Mouse (Mus musculus) CD4-positive, CD25-positive, alpha-beta regulatory T cell, adult 2 months (primary cell): ENCODE measurements around the gene Fxyd3.

Experiments
- DNase-seq: peaks from one replicate; pipeline ENCODE4 v3.0.0-alpha.2; 2012; ENCODE audit warnings: low read depth, low spot score

Fxyd3 gene

DNA sequence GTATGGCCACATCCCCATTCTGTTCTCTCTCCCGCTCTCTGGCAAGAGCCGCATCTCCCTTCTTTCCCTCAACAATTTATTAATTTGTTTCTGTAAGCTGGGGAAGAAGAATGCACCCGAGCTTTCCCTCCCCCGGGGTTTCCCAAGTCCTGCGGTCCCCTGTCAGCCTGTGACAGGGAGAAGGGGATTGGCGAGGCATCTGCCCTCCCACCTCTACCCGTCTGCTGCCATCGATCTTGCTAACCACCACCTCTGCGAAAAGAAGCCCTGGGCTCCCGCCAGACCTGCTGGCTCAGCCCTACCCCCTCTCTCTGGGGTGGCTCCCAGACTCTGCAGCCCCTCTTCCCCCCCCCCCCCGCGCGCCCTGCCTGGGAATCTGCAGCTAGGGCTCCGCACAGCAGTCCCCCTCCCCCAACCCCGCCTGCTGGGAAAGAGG, 26.6 kb downstream of the Fxyd3 start:
- DNase-seq = peak; percentile 41

DNA sequence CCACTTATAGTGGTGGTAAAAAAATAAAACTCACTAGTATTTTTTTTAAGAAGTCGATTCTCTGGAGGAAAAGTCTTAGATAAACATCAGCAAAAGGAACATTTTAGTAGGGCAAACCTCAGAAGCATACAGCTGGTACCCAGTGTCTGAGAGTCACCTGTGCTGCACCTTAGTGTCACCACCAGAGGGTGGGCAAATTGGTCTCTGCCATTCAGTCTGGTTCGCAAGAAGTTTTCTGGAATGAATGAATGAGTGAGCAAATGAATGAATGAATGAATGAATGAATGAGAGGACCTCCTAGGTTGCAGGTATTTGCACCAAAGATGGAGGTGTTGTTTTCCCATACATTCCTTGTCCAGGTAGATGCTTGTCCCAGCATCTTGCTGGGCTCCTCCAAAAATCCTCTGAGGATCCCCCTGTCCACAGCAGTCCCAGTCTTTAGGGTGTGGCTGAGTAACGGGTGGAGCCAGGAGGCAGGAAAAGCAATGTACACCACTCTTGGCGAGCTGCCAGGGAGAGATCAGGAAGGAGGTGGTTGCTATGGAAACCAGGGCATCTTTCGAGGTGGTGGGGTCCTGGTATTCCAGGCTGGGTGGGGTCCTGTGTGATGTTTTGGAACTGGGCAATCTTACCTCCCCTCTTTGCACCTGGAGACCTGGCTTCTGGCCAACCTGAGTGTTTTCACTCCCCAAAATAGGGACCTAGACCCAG, 27.2 kb downstream of the Fxyd3 start:
- DNase-seq = peak; percentile 58

DNA sequence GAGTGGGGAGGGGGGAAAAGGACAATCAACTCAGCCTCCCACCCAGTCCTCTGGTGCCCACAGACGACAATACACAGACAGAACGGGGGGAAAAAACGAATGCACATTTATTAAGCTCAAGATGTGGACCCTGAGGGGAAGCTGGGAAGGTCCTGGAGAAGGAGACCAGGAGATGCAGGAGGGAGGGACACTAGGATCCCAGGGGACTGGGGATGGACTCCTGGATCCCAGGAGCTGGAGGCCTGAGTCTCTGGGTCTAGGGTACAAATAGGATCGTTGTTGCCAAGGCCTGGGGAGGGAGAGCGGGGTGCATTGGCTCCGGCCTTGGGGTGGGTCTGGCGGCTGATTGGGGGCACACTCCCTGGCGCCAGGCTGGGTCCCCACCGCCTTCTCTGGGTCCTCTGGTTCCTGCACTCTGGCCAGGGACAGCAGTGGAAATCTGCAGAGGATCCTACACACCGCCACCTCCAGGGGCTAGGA, 34.0 kb downstream of the Fxyd3 start, which contains the start of gene Fxyd5:
Gene Fxyd5 (minus strand): TSS at position 51 of the 480 bp plus-strand sequence.
- DNase-seq = no peak

DNA sequence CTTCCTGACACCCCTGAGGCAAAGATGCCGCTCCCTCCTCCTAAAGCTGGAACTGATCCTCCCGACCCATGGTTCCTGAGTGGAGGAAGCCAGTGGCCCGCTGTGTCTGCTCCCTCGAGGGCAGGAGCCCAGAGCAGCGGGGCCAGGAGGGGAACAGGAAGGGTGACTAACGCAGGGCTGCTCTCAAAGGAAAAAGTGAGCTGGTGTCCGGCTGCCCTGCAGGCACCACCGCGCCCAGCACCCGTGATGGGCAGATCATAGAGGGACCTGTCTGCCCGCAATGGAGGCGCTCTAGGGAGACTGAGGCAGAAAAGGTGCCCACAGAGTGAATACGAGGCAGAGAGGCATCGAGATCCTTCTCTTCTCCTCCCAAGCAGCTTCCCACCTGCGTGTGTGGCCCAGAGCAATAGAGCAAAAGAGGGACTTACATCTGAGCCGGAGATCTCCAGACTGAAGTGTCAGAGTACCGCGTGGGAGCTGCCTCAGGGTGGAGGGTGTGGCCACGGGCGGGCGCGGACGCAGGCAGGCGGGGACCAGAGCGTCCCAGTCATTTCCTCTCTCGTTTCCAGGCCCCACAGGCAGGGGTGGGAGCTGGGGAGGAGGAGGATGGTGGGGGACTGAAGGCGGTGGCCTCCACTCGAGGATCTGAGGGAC, 34.7 kb downstream of the Fxyd3 start:
- peak; percentile 89 for DNase-seq

DNA sequence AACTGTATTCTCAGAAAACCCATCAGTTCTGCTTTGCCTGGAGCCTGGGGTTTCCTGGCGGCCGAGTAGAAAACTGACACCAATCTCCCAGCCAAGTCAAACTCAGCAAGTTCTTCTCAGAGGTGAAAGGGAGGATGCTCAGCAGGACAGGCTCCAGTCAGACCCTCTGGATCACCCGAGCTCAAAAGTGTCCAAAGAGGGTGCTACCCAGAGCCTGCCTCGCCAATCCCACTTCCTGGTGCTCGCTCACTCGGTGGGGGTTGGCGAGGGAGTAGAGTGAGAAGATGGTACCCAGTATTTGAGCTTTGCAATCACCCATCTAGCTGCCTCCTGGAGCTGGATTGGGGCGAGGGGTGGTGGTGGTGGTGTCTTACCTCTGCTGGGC, 35.5 kb downstream of the Fxyd3 start:
- DNase-seq = peak; percentile 53

DNA sequence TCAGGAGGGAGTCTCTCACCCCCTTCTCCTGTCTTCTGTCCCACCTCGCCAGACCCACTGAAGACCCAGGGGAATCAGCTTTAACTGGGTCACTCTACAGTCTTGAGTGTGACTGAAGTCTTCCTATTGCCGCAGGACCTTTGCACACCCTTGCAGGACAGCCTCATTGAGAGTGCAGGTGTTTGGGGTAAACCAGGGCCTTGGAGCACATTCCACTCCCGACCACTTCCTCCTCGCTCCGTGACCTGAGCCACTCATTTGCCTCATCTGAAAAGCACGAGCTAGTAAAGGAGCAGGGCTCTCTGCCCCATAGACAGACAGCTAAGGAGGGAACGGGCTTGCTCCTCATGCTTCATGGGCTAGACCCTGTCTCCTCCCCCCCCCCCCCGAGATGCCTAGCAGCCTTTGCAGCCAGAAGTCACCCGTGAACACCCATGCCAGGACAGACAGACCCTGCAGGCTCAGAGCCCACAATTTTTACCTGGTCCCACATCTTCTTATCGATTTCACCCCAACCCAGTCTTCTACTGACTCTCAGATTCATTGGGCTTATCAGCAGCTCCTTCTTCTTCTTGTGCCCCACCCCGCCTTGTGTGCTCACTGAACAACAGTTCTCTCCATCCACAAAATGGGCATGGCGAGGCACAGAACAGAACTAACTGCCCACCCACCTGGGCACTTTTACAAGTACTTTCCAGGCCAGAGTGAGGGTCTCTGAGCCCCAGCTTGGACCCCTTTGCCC, 36.1 kb downstream of the Fxyd3 start:
- DNase-seq = peak; percentile 41

DNA sequence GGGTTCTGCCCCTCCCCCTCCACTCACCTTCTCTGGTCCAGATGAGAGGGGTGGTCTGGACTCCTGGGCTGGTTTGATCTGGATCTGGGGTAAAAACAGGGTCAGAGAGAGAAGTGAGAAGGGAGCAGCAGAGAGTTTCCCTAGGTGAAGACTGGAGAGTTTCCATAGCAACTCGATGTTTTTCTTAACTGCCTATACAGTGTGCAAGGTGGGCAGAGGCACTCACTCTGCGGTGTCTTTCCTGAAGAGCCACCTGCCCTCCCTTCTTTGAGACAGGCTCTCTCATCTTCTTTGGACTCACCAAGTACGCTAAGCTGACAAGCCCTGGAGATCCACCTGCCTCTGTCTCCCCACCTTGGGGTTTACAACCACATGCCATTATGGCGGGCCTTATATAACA, 37.5 kb downstream of the Fxyd3 start:
- DNase-seq = peak; percentile 34

DNA sequence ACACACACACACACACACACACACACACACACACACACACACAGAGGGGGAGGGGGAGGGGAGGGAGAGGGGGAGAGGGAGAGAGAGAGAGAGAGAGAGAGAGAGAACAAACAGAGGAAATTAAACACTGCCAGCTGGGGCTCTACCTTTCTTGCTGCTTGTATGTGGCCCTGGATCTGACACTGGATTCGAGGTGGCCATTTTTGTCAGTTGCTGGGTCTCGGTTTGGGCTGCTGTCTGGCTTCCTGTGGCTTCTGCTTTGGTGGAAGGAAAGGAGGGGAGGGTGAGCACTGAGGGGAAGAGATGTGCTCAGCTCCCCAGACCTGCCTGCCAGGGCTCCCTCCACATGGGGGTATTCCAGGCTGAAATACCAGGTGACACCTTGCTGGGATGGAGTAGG, 38.8 kb downstream of the Fxyd3 start:
- DNase-seq = peak; percentile 71

DNA sequence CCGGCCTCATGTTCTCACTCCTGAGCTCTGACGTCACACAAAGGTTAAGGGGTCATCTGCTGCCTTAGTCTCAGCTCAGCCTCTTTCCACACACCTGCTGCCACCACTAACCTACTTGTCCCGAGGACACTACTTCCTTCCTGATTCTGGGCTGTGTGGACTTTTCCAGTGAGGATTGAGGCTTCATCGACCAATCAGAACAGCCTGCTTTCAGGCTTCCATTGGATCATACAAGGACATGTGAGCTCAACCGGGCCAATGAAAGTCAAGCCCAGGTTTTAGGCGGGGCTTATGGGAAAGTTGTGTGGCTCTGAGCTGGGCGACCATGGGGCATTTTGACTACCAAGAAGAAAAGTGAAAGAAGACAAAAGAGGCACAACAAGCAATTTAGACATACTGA, 39.6 kb downstream of the Fxyd3 start:
- peak; percentile 71 for DNase-seq

DNA sequence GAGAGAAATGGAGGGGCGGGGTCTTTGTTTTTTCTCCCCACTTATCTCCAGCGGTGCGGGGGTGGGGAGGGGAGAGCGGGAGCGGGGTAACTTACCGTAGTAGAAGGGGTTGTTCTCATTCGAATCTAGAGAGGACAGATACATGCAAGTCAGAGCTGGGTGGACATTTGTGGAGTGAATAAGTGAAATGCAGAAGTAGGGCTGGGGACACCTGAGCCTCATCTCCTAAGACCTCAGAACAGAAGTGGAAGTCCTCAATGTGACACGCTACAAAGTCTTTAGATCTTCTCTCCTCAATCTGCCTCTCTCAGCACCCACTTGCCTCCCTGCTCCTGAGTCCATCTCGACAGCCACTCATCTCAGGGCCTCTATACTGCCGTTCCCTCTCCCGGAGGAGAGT, 41.2 kb downstream of the Fxyd3 start:
- no peak for DNase-seq

DNA sequence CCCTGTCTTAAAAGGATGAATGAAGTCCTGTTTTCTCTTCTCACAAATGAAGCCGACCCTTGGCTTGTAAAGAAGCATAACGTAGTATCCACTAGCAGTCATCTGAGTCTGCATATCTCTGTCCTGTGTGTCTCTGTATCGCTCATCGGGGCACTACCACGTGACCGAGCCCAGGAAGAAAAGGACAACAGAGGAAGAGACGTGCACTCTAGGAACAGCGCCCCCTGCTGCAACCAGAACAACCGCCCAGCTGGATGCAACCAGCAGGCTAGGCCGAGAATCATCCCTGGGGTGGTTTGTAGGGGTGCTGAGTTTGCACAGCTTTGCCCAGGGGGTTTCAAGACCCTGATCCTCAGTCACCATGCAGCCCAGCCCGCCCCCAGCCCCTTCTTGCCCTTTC, 41.7 kb downstream of the Fxyd3 start:
- peak; percentile 88 for DNase-seq

DNA sequence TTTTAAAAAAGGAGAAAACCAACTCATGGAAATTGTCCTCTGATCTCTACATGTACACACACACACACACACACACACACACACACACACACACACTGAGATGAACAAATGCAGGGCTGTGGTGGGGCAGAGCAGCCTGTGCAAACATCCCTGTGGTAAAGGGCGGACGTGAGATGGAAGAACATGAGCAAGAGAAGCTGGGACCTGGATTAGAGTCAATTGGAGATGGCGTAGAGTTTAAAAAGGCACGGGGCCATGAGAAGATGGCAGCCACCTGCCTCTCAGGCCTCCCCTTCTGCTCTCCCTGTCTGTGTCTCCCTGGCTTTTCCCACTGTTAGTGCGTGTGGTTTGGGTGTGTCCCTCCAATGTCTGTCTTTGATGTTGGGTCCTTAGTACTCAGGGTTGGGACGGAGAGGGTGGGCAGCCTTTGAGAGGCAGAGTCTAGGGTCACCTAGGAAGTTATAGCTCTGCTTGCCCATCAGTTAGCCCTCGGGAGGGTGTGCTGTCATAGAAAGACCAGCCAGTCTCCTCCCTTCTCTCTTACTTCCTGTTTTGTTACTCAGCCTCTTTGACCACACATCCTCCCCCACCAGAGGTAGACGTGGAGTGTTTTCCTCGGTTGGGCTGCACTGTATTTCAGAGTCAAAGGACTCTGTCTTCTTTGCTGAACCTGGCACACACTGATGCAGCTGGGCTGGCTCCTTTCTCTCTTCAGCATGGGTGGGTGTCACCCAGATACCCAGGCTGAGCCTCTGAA, 42.9 kb downstream of the Fxyd3 start:
- peak; percentile 75 for DNase-seq

DNA sequence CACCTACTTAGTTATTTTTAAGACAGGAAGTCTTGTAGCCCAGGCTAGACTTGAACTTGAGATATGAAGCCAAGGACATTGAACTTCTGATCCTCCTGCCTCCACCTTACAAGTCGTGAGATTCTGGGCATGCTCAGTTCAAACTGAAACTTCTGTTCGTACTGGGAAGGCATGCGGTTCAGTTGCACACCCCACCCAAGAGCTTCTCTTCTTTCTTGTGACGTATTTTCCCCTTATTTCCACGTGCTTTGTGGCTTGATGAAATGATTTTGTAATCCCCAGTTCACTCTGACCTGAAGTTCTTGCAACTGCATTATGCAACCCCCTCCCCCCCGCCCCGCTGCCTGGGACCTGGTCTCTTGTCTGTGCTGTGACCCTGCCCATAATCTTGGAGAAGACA, 44.8 kb downstream of the Fxyd3 start:
- DNase-seq = peak; percentile 70

DNA sequence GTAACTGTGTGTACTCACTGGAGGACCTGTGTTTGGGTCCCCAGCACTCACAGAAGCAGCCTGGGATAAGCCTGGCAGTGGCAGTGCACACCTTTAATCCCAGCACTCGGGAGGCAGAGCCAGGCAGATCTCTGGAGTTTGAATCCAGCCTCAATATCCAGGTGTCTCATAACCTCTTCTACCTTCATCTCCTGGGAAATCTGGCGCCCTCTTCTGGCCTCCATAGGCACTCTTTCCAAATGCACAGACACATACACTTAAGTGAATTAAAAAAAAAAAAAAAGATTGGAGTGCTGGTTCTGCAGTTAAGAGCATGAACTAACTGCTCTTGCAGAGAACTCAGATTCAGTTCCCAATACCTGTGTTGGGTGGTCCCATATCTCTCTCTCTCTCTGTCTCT, 45.8 kb downstream of the Fxyd3 start:
- peak; percentile 51 for DNase-seq

DNA sequence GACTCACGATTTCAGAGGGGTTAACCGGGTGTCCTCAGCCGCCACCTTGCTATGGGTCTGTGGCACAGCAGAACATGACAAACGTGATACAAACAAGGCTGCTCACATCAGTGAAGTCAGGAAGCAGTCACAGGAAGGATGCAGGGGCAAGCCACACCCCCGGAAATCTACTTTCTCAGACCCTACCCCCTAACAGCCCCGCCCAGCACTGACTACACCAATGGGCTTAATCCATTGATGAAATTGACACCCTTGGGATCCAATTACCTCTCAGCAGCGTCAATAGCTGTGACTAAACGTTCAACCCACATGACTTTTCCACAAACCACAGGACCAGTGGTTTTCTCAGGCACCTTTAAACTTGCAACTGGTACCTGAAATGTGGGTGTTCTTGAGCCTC, 47.9 kb downstream of the Fxyd3 start:
- DNase-seq = peak; percentile 47
